Mouse (Mus musculus) cortical plate, adult 2 months (tissue): ENCODE measurements around the gene Tmem159.

ENCODE experiments used
- CTCF ChIP-seq: fragments of 200-500 bp; IDR thresholded peaks from 2 replicates; pipeline ENCODE4 v1.5.1; 2011; ENCODE audit warnings: mild to moderate bottlenecking, control low read depth, low read length; ENCODE audit not compliant: insufficient read depth; ENCODE audit errors: extremely low read depth
- POLR2A ChIP-seq: fragments of 200-500 bp; IDR thresholded peaks from 2 replicates; pipeline ENCODE4 v1.6.1; 2011; ENCODE audit warnings: mild to moderate bottlenecking, low read length, control low read depth; ENCODE audit not compliant: insufficient read depth; ENCODE audit errors: extremely low read depth

DNA sequence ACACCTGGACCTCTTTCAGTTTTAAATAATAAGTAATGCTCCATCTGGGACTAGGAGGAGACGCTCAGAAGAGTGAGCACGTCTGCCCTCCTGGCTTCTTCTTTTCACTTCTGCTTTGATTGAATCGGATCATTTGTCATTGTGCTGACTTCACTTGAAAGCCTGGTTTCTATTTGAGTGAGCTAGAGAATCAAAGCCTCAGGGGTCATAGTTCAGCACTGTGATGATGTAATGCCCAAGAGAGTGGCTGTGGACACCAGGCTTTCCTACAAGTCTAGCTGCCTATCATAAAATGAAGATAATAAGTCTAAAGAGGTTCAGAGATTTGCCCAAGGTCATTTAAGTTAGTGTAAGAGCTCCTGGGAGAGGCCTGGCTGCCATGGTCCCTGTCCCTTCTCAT, 48.1 kb downstream of the Tmem159 start:
- TF ChIP-seq POLR2A, result no peak
- no peak for TF ChIP-seq CTCF
